Mouse (Mus musculus) thymus, adult 2 months (tissue): ENCODE measurements around the gene Il21r. TPM values are rescaled to one million over a fixed set of nuclear protein-coding genes. Genes with fewer than 3 reads are reported as not detected.
A peak's percentile ranks its signal among the peaks of the same experiment; 100 is the strongest.

Experiments used
- DNase-seq: peaks from one replicate; pipeline ENCODE4 v3.0.0; 2021
- H3K27ac ChIP-seq: fragments of 200-500 bp; 2 replicates; pipeline ENCODE4 v1.5.1; 2012; ENCODE audit warnings: low read length, control low read depth; ENCODE audit not compliant: control insufficient read depth, insufficient read depth
- H3K27me3 ChIP-seq: fragments of 200-500 bp; 2 replicates; pipeline ENCODE4 v1.6.1; 2012; ENCODE audit warnings: mild to moderate bottlenecking, low read length, moderate library complexity, mixed read lengths; ENCODE audit not compliant: control insufficient read depth, insufficient read depth
- H3K36me3 ChIP-seq: fragments of 200-500 bp; 2 replicates; pipeline ENCODE4 v1.6.1; 2012; ENCODE audit warnings: mild to moderate bottlenecking, low read length, moderate library complexity; ENCODE audit not compliant: control insufficient read depth, insufficient read depth
- H3K4me1 ChIP-seq: fragments of 200-500 bp; replicated peaks from 2 replicates; pipeline ENCODE4 v1.6.1; 2012; ENCODE audit warnings: low read length; ENCODE audit not compliant: control insufficient read depth, insufficient read depth
- H3K4me3 ChIP-seq: fragments of 200-500 bp; 2 replicates; pipeline ENCODE4 v1.5.1; 2012; ENCODE audit warnings: mild to moderate bottlenecking, low read length, control low read depth, moderate library complexity; ENCODE audit not compliant: control insufficient read depth, insufficient read depth
- CTCF ChIP-seq: fragments of 200-500 bp; IDR thresholded peaks from 2 replicates; pipeline ENCODE4 v1.5.1; 2012; ENCODE audit warnings: mild to moderate bottlenecking, control low read depth, low read length, moderate library complexity, borderline replicate concordance; ENCODE audit not compliant: control insufficient read depth, poor library complexity, insufficient read depth; ENCODE audit errors: extremely low read depth
- POLR2A ChIP-seq: fragments of 200-500 bp; IDR thresholded peaks from 2 replicates; pipeline ENCODE4 v1.6.1; 2012; ENCODE audit warnings: mild to moderate bottlenecking, low read length, control low read depth, moderate library complexity; ENCODE audit not compliant: control insufficient read depth, poor library complexity, insufficient read depth; ENCODE audit errors: extremely low read depth
- WGBS: fragments of 180-500 bp; shearing (Covaris S2); methylation state at CpG from one replicate; pipeline ENCODE4 v1.1.7; 2018; 5-methylcytosine and 5-hydroxymethylcytosine counted together
- polyA plus RNA-seq: library from polyadenylated mRNA; depleted of rRNA; stranded (reverse); fragments of >200 nt; gene quantifications from 2 replicates; pipeline ENCODE4 v1.2.3, GENCODE M21; 2012

Il21r gene
- polyA plus RNA-seq, 1 experiment: 188 TPM

GRCm38 (mm10) chr7:125637220-125638140 is 34.3 kb downstream of the Il21r start:
- H3K36me3 ChIP-seq: peaks cover 8% of the 10 kb centered on the region
- peak overlapping the region; percentile 99 for H3K27ac ChIP-seq
- no peaks in the 10 kb centered on the region for H3K27me3 ChIP-seq
- peak; percentile 76 for DNase-seq
- H3K4me1 ChIP-seq: peaks cover 44% of the 10 kb centered on the region
- TF ChIP-seq CTCF (no peak), POLR2A (no peak)
- WGBS: 52% methylated on average over 8 of the region's 8 CpGs
- no peak overlapping the region for H3K4me3 ChIP-seq

- 42% methylated on average over 6 of the region's 6 CpGs for WGBS
- no peaks in the 10 kb centered on the region for H3K27me3 ChIP-seq
- H3K4me1 ChIP-seq: peaks cover 41% of the 10 kb centered on the region
- peak overlapping the region; percentile 99 for H3K27ac ChIP-seq
- DNase-seq: no peak
- peak overlapping the region; percentile 9; the same call in 1 of the 2 replicates for H3K4me3 ChIP-seq
- no peak for TF ChIP-seq POLR2A
- no peak for TF ChIP-seq CTCF
- H3K36me3 ChIP-seq: peaks cover 6% of the 10 kb centered on the region
Observed at GRCm38 (mm10) chr7:125638376-125638775, 35.1 kb downstream of the Il21r start.

DNA sequence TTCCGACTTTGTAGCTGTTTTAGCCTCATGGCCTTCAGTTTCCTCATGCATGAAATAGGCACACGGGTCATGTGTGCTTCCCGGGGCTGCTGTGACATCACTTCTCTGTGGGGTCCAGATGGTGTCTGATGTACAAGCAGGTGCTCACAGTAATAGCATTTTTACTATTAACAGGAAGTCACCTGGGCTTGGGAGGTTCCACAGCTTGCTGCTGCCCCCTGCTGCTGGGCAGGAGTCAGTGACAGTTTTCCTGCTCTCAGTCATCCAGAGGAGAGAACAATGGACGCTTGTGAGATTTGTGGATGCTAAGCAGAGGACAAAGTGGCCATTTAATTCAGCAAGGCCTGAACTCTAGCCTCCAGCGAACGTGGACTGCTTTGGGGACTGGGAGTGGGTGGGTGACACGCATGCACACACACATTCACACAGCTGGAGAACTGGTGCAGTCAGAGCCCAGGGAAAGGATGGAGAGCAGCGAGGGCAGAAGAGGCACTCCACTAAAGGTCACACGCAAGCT is 35.7 kb downstream of the Il21r start:
- Histone ChIP-seq H3K27ac (peak overlapping the region; percentile 99), H3K27me3 (no peaks in the 10 kb centered on the region), H3K4me1 (peaks cover 38% of the 10 kb centered on the region), H3K36me3 (peaks cover 11% of the 10 kb centered on the region), H3K4me3 (peak overlapping the region; percentile 9; the same call in 1 of the 2 replicates)
- TF ChIP-seq POLR2A (no peak), CTCF (peak; percentile 86)
- 33% methylated on average over 9 of the region's 9 CpGs for WGBS
- peak; percentile 85 for DNase-seq

DNA sequence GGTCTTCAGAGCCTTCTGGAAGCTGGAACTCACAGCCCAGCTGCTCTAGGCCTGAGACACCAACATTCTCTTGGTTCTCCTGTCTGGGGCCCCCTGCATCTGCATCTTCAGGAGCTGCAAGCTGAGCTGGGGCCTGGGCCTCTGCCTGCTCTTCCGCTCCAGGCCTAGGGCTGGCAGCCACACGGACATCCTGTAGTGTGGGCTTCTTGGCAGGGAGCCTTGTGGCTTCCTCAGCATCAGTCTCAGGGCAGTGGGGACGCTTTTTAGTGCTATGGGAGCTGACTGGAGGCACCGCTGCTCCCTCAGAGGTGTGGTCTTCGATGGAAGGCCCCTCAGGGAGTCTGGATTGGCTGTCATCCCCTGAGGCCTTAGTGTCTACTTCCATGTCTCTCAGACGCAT is 40.7 kb downstream of the Il21r start:
- 18% methylated on average over 6 of the region's 6 CpGs for WGBS
- H3K4me1 ChIP-seq: peaks cover 3% of the 10 kb centered on the region
- H3K27me3 ChIP-seq: no peaks in the 10 kb centered on the region
- no peak overlapping the region for H3K27ac ChIP-seq
- DNase-seq: no peak
- H3K4me3 ChIP-seq: no peak overlapping the region
- peaks cover 61% of the 10 kb centered on the region for H3K36me3 ChIP-seq
- TF ChIP-seq POLR2A (no peak), CTCF (no peak)

GRCm38 (mm10) chr7:125645413-125645812 is 42.2 kb downstream of the Il21r start:
- DNase-seq: no peak
- H3K4me1 ChIP-seq: no peaks in the 10 kb centered on the region; the same call in 1 of the 2 replicates
- 94% methylated on average over 7 of the region's 7 CpGs for WGBS
- peaks cover 68% of the 10 kb centered on the region for H3K36me3 ChIP-seq
- TF ChIP-seq POLR2A: no peak
- TF ChIP-seq CTCF: no peak
- no peaks in the 10 kb centered on the region for H3K27me3 ChIP-seq
- H3K4me3 ChIP-seq: no peak overlapping the region
- no peak overlapping the region for H3K27ac ChIP-seq

GRCm38 (mm10) chr7:125649013-125649412 is 45.8 kb downstream of the Il21r start:
- Histone ChIP-seq H3K36me3 (peaks cover 72% of the 10 kb centered on the region), H3K4me1 (no peaks in the 10 kb centered on the region; the same call in 1 of the 2 replicates), H3K27me3 (no peaks in the 10 kb centered on the region), H3K27ac (no peak overlapping the region), H3K4me3 (no peak overlapping the region)
- TF ChIP-seq CTCF (no peak), POLR2A (no peak)
- DNase-seq: no peak
- 56% methylated on average over 1 of the region's 1 CpGs for WGBS
